Mouse (Mus musculus) heart, postnatal 36 days (tissue): ENCODE data around the gene Slc43a1. TPM values are rescaled to one million over a fixed set of nuclear protein-coding genes. Genes with fewer than 3 reads are reported as not detected.

Experiments
- DNase-seq, 2 experiments: peaks; one replicate each; pipeline ENCODE4 v3.0.0; 2021 to 2022
- intact Hi-C: fragments of 180-260 bp; cut with DNase I; formaldehyde crosslinking; loops from one replicate; pipeline ENCODE4 v1.15.1; 2025
- total RNA-seq, 2 experiments: library from RNA; stranded (reverse); gene quantifications; 2 replicates each; pipeline ENCODE4 v1.2.3; 2021

The Slc43a1 gene
- total RNA-seq, 2 experiments from 2014 or later = 2.1 to 2.5 TPM

- peak in 1 of 2 experiments; percentile 22 for DNase-seq
- intact Hi-C loops = loop anchor here (5.0 kb wide), 1 partner anchor 135 kb away; no protein-coding TSS in a partner anchor
Measured at GRCm38 (mm10) chr2:84827283-84827920, 11.2 kb upstream of the Slc43a1 start.

GRCm38 (mm10) chr2:84831666-84832391 lies 6.8 kb upstream of the Slc43a1 start:
- intact Hi-C loops = loop anchor here (1.0 to 5.0 kb wide), 4 partner anchors 23 to 175 kb away; no protein-coding TSS in a partner anchor
- peak; percentile 83 to 87 for DNase-seq

- no peak for DNase-seq
- intact Hi-C loops = no loop called here
Measured at GRCm38 (mm10) chr2:84837107-84837506, 1.5 kb upstream of the Slc43a1 start.

GRCm38 (mm10) chr2:84837817-84838592 lies 645 bp upstream of the Slc43a1 start:
- intact Hi-C loops = no loop called here
- DNase-seq = no peak

- intact Hi-C loops = no loop called here
- DNase-seq = peak; percentile 39 to 49
Measured at GRCm38 (mm10) chr2:84838993-84839980, 637 bp downstream of the Slc43a1 start.

- peak; percentile 65 to 71 for DNase-seq
- intact Hi-C loops = no loop called here
Measured at GRCm38 (mm10) chr2:84840016-84840747, 1.5 kb downstream of the Slc43a1 start.

- intact Hi-C loops = no loop called here
- DNase-seq = no peak
Measured at GRCm38 (mm10) chr2:84840748-84841563, 2.3 kb downstream of the Slc43a1 start.

GRCm38 (mm10) chr2:84841905-84842304 lies 3.3 kb downstream of the Slc43a1 start:
- intact Hi-C loops = no loop called here
- DNase-seq = no peak

- intact Hi-C loops = no loop called here
Measured at GRCm38 (mm10) chr2:84843654-84844053, 5.0 kb downstream of the Slc43a1 start.

GRCm38 (mm10) chr2:84845226-84845625 lies 6.6 kb downstream of the Slc43a1 start:
- DNase-seq = no peak
- intact Hi-C loops = no loop called here

More at GRCm38 (mm10) chr2:84843654-84844053, 5.0 kb downstream of the Slc43a1 start:
- DNase-seq = no peak

- DNase-seq = no peak
- intact Hi-C loops = no loop called here
Measured at GRCm38 (mm10) chr2:84850407-84851129, 11.9 kb downstream of the Slc43a1 start.

- peak; percentile 55 to 65 for DNase-seq
- intact Hi-C loops = no loop called here
Measured at GRCm38 (mm10) chr2:84851130-84852040, 12.7 kb downstream of the Slc43a1 start.

GRCm38 (mm10) chr2:84855732-84856131 lies 17.1 kb downstream of the Slc43a1 start:
- DNase-seq = peak; percentile 51 to 54
- intact Hi-C loops = loop anchor here (1.0 kb wide), 1 partner anchor 24 kb away; no protein-coding TSS in a partner anchor

- intact Hi-C loops = no loop called here
- no peak for DNase-seq
Measured at GRCm38 (mm10) chr2:84858551-84858950, 19.9 kb downstream of the Slc43a1 start.

GRCm38 (mm10) chr2:84859991-84860780 lies 21.5 kb downstream of the Slc43a1 start:
- intact Hi-C loops = no loop called here
- DNase-seq = no peak

GRCm38 (mm10) chr2:84861430-84861829 lies 22.8 kb downstream of the Slc43a1 start:
- DNase-seq = no peak
- intact Hi-C loops = no loop called here
